In the genomic region with DNA sequence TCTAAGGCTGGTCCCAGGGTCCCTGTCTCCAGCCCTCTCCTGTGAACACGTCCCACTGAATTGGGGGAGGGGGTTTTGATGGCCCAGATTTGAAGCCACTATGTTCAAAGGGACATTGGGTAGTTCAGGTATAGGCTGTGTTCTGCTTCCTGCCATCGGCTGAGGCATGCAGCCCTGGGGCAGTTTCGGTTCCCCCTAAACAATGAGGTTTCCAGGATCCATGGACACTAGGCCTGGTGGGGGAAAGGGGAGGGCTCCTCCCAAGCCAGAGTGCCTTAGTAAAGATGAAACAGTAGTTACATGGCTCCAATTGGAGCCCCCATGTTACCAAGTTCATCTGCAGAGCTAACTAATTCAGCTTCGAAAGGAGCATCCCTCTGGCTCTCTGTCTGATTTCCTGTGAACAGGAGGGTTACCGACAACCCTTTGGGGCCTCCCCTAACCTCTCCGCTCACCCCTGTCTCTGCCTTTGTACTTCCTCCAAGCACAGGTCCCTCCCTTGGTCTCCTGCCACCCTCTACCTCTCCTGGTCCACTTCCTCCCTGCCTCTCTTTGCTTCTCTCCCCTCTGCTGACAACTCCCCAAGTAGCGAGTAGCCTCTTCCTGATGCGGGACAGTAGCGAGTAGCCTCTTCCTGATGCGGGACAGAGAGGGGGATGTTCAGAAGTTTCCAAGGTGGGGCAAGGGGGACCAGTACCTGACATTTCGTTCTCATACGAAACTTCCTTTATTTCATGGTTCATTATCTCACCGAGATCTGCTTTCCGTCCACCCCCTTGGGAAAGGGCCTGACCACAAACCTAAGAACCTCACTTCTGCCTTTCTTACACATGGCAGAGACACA, we compare ENCODE assay signal across 9 mouse cellular contexts.
DNase-seq lines count a peak whose midpoint lies in the region.
"Had no signal": no experiment of that assay in that cellular context is flagged by ENCODE, and none has a peak within 500 bp of the region (broad histone marks: within the 10 kb centered on the region; RNA-seq: fewer than 3 reads in every experiment).

No protein-coding gene starts in this region.

- DNase-seq in CD4-positive, CD25-positive, alpha-beta regulatory T cell, adult 2 months (ENCODE audit: low read depth, low spot score): peak; percentile 79
- DNase-seq in MEL-GATA-1-ER (ENCODE audit: extremely low read depth, low read depth): peak; percentile 50
- DNase-seq in lung, postnatal 25 days (ENCODE audit: low spot score): peak; percentile 57
- peak; percentile 55 to 78 for DNase-seq in spleen, postnatal 4 days (ENCODE audit: low spot score in 2 of 2)
- no peak for DNase-seq in urinary bladder, adult 2 months (ENCODE audit: low spot score)
- no peak for DNase-seq in cerebellum, postnatal 25 days
- no peak for DNase-seq in testis, postnatal 14 days (ENCODE audit: low spot score)
- DNase-seq: cerebellum, adult 18-20 months; kidney, adult 2 months had no signal

Comparison
In these comparisons a context has a peak if more than half of its experiments do, and no peak if none do; other contexts are left out.
1. DNase-seq: peak in CD4-positive, CD25-positive, alpha-beta regulatory T cell, adult 2 months (single experiment), MEL-GATA-1-ER (single experiment), lung, postnatal 25 days (single experiment) and spleen, postnatal 4 days (2 of 2); none in urinary bladder, adult 2 months (single experiment), cerebellum, postnatal 25 days (0 of 2) and testis, postnatal 14 days (single experiment).